Mouse (Mus musculus): ENCODE data around the gene Actr8. TPM values are rescaled to one million over a fixed set of nuclear protein-coding genes. Genes with fewer than 3 reads are reported as not detected.

Gene Actr8
- polyA plus RNA-seq, 1 experiment from 2014 or later = 22.3 TPM

GRCm38 (mm10) chr14:29976927-29977326, 1.2 kb upstream of the Actr8 start:
- Histone ChIP-seq H3K79me2 (ENCODE audit: inconsistent target) (peaks cover 49% of the 10 kb centered on the region), H3K4me3 (ENCODE audit: inconsistent target) (no peak overlapping the region), H3K27ac (no peak overlapping the region), H3K36me3 (ENCODE audit: inconsistent target) (peaks cover 49% of the 10 kb centered on the region)
- 100% methylated on average over 5 of the region's 6 CpGs for WGBS (ENCODE audit: missing documents)

- H3K27ac ChIP-seq = no peak overlapping the region
- peaks cover 53% of the 10 kb centered on the region for H3K36me3 ChIP-seq (ENCODE audit: inconsistent target)
- H3K4me3 ChIP-seq (ENCODE audit: inconsistent target) = no peak overlapping the region
- 84% methylated on average over 10 of the region's 10 CpGs for WGBS (ENCODE audit: missing documents)
- H3K79me2 ChIP-seq (ENCODE audit: inconsistent target) = peaks cover 43% of the 10 kb centered on the region
Observed at GRCm38 (mm10) chr14:29980447-29981205, 2.5 kb downstream of the Actr8 start.

DNA sequence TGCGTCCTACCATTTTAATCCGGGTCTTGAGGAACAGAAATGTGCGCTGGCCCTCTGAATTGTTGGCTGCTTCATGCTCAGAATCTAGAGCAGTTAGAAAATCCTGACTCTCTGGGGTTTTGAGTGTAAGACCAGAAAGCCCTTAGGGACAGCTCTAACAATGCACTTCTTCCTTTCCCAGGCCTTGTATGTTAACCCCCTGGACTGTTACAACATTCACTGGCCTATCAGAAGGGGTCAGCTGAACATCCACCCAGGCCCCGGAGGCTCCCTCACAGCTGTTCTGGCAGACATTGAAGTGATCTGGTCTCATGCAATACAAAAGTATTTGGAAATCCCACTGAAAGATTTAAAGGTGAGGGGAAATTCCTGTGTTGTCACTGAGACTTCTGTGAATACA, 8.0 kb downstream of the Actr8 start:
- Histone ChIP-seq H3K79me2 (ENCODE audit: inconsistent target) (peaks cover 14% of the 10 kb centered on the region; the same call in 1 of the 2 replicates), H3K36me3 (ENCODE audit: inconsistent target) (peaks cover 98% of the 10 kb centered on the region), H3K27ac (no peak overlapping the region), H3K4me3 (ENCODE audit: inconsistent target) (no peak overlapping the region)
- 92% methylated on average over 4 of the region's 4 CpGs for WGBS (ENCODE audit: missing documents)

DNA sequence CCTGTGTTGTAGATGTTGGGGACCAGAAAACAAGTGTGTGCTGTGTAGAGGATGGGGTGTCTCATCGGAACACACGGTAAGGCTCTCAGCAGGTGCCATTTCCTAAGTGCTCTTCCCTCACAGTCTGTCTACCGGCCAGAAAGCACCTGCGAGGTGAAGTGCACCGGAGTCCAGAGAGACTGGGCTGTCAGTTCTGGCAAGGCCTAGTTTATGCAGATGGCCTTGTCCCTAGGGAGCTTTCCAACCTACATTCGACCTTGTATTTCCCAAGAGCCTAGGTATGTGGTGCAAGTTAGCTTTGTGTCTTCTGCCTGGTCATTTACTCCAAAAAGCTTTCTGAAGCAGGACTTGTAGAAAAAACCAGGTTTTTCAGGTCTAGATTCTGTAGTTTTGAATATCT, 9.1 kb downstream of the Actr8 start:
- Histone ChIP-seq H3K36me3 (ENCODE audit: inconsistent target) (peaks cover 98% of the 10 kb centered on the region), H3K27ac (no peak overlapping the region), H3K4me3 (ENCODE audit: inconsistent target) (no peak overlapping the region), H3K79me2 (ENCODE audit: inconsistent target) (peaks cover 3% of the 10 kb centered on the region; the same call in 1 of the 2 replicates)
- 99% methylated on average over 6 of the region's 6 CpGs for WGBS (ENCODE audit: missing documents)

DNA sequence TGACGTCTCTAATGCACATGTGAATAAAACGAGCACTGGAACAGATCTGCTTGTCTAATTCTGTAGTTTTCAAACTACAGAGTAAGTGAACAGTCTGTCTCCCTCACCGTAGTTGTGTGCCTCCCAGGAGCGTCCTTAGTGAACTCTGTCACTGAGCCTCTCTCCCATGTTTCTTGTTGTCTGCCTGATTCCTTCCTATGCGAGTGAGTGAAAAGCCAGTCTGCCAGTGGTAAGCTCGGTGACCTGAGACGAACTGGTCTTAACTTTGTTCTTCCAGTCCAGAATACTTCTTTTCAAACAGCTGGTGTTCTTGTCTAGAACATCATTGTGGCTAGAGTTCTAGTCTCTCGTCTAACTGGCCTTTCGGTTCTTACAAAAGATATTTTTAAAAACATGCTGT, 9.6 kb downstream of the Actr8 start:
- Histone ChIP-seq H3K27ac (no peak overlapping the region), H3K36me3 (ENCODE audit: inconsistent target) (peaks cover 98% of the 10 kb centered on the region), H3K4me3 (ENCODE audit: inconsistent target) (no peak overlapping the region), H3K79me2 (ENCODE audit: inconsistent target) (no peaks in the 10 kb centered on the region)
- WGBS (ENCODE audit: missing documents) = 98% methylated on average over 9 of the region's 9 CpGs

- no peak overlapping the region for H3K4me3 ChIP-seq (ENCODE audit: inconsistent target)
- H3K36me3 ChIP-seq (ENCODE audit: inconsistent target) = peaks cover 98% of the 10 kb centered on the region
- 98% methylated on average over 4 of the region's 4 CpGs for WGBS (ENCODE audit: missing documents)
- no peaks in the 10 kb centered on the region for H3K79me2 ChIP-seq (ENCODE audit: inconsistent target)
- no peak overlapping the region for H3K27ac ChIP-seq
Observed at GRCm38 (mm10) chr14:29988337-29988736, 10.2 kb downstream of the Actr8 start.

DNA sequence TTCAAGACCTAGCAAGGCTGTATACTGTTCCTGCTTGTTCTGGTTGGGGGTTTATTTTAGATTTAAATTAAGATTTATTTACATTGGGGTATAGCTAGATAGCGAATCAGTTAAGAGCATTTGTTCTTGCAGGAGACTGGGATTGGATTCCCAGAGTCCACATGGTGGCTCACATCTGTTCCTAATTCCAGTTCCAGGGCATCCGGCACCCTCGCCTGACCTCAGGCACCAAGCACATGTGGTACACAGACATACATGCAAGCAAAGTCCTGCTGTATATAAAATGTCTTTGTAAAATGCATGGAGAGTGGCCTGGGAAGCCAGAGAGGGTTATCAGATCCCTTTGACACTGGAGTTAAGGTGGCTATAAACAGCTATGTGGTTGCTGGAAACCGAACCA, 16.8 kb downstream of the Actr8 start:
- H3K4me3 ChIP-seq (ENCODE audit: inconsistent target) = no peak overlapping the region
- no peak overlapping the region for H3K27ac ChIP-seq
- H3K79me2 ChIP-seq (ENCODE audit: inconsistent target) = no peaks in the 10 kb centered on the region
- peaks cover 62% of the 10 kb centered on the region for H3K36me3 ChIP-seq (ENCODE audit: inconsistent target)
- 91% methylated on average over 4 of the region's 4 CpGs for WGBS (ENCODE audit: missing documents)

- WGBS (ENCODE audit: missing documents) = 95% methylated on average over 11 of the region's 11 CpGs
- no peaks in the 10 kb centered on the region for H3K79me2 ChIP-seq (ENCODE audit: inconsistent target)
- no peak overlapping the region for H3K27ac ChIP-seq
- peaks cover 52% of the 10 kb centered on the region for H3K36me3 ChIP-seq (ENCODE audit: inconsistent target)
- H3K4me3 ChIP-seq (ENCODE audit: inconsistent target) = no peak overlapping the region
Observed at GRCm38 (mm10) chr14:29996000-29996751, 18.0 kb downstream of the Actr8 start.

GRCm38 (mm10) chr14:29997345-29997744, 19.2 kb downstream of the Actr8 start:
- Histone ChIP-seq H3K27ac (no peak overlapping the region), H3K79me2 (ENCODE audit: inconsistent target) (no peaks in the 10 kb centered on the region), H3K36me3 (ENCODE audit: inconsistent target) (peaks cover 40% of the 10 kb centered on the region)

DNA sequence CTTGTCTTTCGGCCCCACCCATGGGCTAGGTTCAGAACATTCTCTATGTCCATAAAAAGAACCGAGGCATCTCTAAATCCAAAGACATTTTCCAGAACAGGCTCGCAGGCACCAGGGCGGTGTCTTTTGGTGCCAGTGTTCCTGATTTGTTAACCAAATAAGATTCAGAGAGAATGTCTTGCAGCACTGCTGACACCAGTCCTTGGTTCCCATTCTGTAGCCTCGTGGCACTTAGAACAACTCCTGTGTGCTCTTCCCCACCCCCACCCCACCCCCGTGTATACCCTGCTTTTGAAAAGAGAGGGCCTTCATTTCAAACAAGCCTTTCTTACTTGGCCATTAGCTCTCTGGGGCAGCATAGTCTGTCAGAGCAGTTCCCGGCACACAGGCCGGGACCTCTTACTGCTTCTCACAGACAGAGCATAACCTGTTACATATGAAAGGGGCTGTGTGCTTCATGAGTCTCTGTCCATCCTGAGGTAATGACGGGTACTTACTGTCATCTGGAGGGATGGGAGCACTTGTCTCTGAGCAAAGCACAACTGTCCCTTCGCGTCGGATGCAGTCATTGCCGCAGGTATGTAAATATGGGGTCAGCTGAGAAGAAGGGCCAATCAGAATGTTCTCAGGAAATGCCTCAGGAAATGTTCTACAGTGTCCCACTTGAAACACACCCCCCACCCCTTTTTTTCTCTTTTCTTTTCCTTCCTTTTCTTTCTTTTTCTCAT, 20.8 kb downstream of the Actr8 start:
- no peak overlapping the region for H3K27ac ChIP-seq
- H3K36me3 ChIP-seq (ENCODE audit: inconsistent target) = peaks cover 25% of the 10 kb centered on the region
- H3K4me3 ChIP-seq (ENCODE audit: inconsistent target) = no peak overlapping the region
- 82% methylated on average over 11 of the region's 13 CpGs for WGBS (ENCODE audit: missing documents)
- H3K79me2 ChIP-seq (ENCODE audit: inconsistent target) = no peaks in the 10 kb centered on the region

More at GRCm38 (mm10) chr14:29997345-29997744, 19.2 kb downstream of the Actr8 start:
- no peak overlapping the region for H3K4me3 ChIP-seq (ENCODE audit: inconsistent target)

GRCm38 (mm10) chr14:29999475-29999811, 21.3 kb downstream of the Actr8 start:
- Histone ChIP-seq H3K27ac (no peak overlapping the region), H3K4me3 (ENCODE audit: inconsistent target) (no peak overlapping the region), H3K79me2 (ENCODE audit: inconsistent target) (no peaks in the 10 kb centered on the region), H3K36me3 (ENCODE audit: inconsistent target) (peaks cover 19% of the 10 kb centered on the region)
- 85% methylated on average over 3 of the region's 3 CpGs for WGBS (ENCODE audit: missing documents)

GRCm38 (mm10) chr14:30008733-30009575, 30.8 kb downstream of the Actr8 start, which contains the start of the genes Il17rb and Chdh:
Gene Il17rb, minus strand, starts transcription at chr14:30008896.
Gene Chdh, plus strand, starts transcription at chr14:30009023.
- H3K79me2 ChIP-seq (ENCODE audit: inconsistent target) = no peaks in the 10 kb centered on the region
- no peak within 1 kb of the TSS for H3K27ac ChIP-seq
- H3K4me3 ChIP-seq (ENCODE audit: inconsistent target) = no peak within 1 kb of the TSS
- 9% methylated on average over 53 of the region's 54 CpGs for WGBS (ENCODE audit: missing documents)
- H3K36me3 ChIP-seq (ENCODE audit: inconsistent target) = no peaks in the 10 kb centered on the region

- Histone ChIP-seq H3K4me3 (ENCODE audit: inconsistent target) (no peak overlapping the region), H3K79me2 (ENCODE audit: inconsistent target) (no peaks in the 10 kb centered on the region), H3K36me3 (ENCODE audit: inconsistent target) (no peaks in the 10 kb centered on the region), H3K27ac (no peak overlapping the region)
- WGBS (ENCODE audit: missing documents) = 61% methylated on average over 10 of the region's 10 CpGs
Observed at GRCm38 (mm10) chr14:30009864-30010560, 31.9 kb downstream of the Actr8 start.

All from macrophage (primary cell).